Mouse (Mus musculus): ENCODE measurements around the gene Slco2a1. TPM values are rescaled to one million over a fixed set of nuclear protein-coding genes. Genes with fewer than 3 reads are reported as not detected.

The Slco2a1 gene
- polyA plus RNA-seq, 1 experiment = 3.6 TPM

- H3K4me1 ChIP-seq (ENCODE audit: control insufficient read depth, insufficient read depth, low read length) = no peaks in the 10 kb centered on the region
- H3K27ac ChIP-seq (ENCODE audit: insufficient read depth, low read length) = no peak overlapping the region
- DNase-seq = peak; percentile 3 to 17
- TF ChIP-seq POLR2A (IDR thresholded peaks at IDR 0.05; ENCODE audit: borderline replicate concordance, insufficient read depth, low read length) = no peak
- no peak for TF ChIP-seq CTCF (IDR thresholded peaks at IDR 0.05; ENCODE audit: borderline replicate concordance, insufficient read depth, low read depth, low read length)
- H3K4me3 ChIP-seq (replicated peaks; ENCODE audit: insufficient read depth, low read depth, low read length) = peak overlapping the region; percentile 27
- WGBS = 1% methylated on average over 50 of the region's 50 CpGs
- H3K27me3 ChIP-seq (ENCODE audit: control insufficient read depth, insufficient read depth, low read length) = no peaks in the 10 kb centered on the region
These were observed 19.8 kb downstream of the Slco2a1 start for GRCm38 (mm10) chr9:103008079-103008855.

- Histone ChIP-seq H3K4me3 (replicated peaks; ENCODE audit: insufficient read depth, low read depth, low read length) (no peak overlapping the region), H3K27me3 (ENCODE audit: control insufficient read depth, insufficient read depth, low read length) (no peaks in the 10 kb centered on the region), H3K27ac (ENCODE audit: insufficient read depth, low read length) (no peak overlapping the region), H3K4me1 (ENCODE audit: control insufficient read depth, insufficient read depth, low read length) (no peaks in the 10 kb centered on the region)
- DNase-seq = no peak
- WGBS = 89% methylated on average over 3 of the region's 3 CpGs
- no peak for TF ChIP-seq CTCF (IDR thresholded peaks at IDR 0.05; ENCODE audit: borderline replicate concordance, insufficient read depth, low read depth, low read length)
These were observed 21.6 kb downstream of the Slco2a1 start for GRCm38 (mm10) chr9:103010161-103010560.

- Histone ChIP-seq H3K27me3 (ENCODE audit: control insufficient read depth, insufficient read depth, low read length) (no peaks in the 10 kb centered on the region), H3K4me3 (replicated peaks; ENCODE audit: insufficient read depth, low read depth, low read length) (no peak overlapping the region), H3K4me1 (ENCODE audit: control insufficient read depth, insufficient read depth, low read length) (no peaks in the 10 kb centered on the region), H3K27ac (ENCODE audit: insufficient read depth, low read length) (no peak overlapping the region)
- 18% methylated on average over 5 of the region's 5 CpGs for WGBS
- TF ChIP-seq POLR2A (IDR thresholded peaks at IDR 0.05; ENCODE audit: borderline replicate concordance, insufficient read depth, low read length) (no peak), CTCF (IDR thresholded peaks at IDR 0.05; ENCODE audit: borderline replicate concordance, insufficient read depth, low read depth, low read length) (peak; percentile 47; the same call in 1 of the 2 replicates)
- DNase-seq = peak; percentile 15 to 28
These were observed 24.9 kb downstream of the Slco2a1 start for GRCm38 (mm10) chr9:103013366-103013765.

GRCm38 (mm10) chr9:103014686-103015085 lies 26.2 kb downstream of the Slco2a1 start:
- no peak overlapping the region for H3K27ac ChIP-seq (ENCODE audit: insufficient read depth, low read length)
- 84% methylated on average over 12 of the region's 12 CpGs for WGBS
- no peak for DNase-seq
- H3K4me3 ChIP-seq (replicated peaks; ENCODE audit: insufficient read depth, low read depth, low read length) = no peak overlapping the region
- H3K27me3 ChIP-seq (ENCODE audit: control insufficient read depth, insufficient read depth, low read length) = no peaks in the 10 kb centered on the region
- TF ChIP-seq POLR2A (IDR thresholded peaks at IDR 0.05; ENCODE audit: borderline replicate concordance, insufficient read depth, low read length) (no peak), CTCF (IDR thresholded peaks at IDR 0.05; ENCODE audit: borderline replicate concordance, insufficient read depth, low read depth, low read length) (no peak)
- no peaks in the 10 kb centered on the region for H3K4me1 ChIP-seq (ENCODE audit: control insufficient read depth, insufficient read depth, low read length)

GRCm38 (mm10) chr9:103024116-103024515 lies 35.6 kb downstream of the Slco2a1 start:
- WGBS = 77% methylated on average over 4 of the region's 4 CpGs
- Histone ChIP-seq H3K4me3 (replicated peaks; ENCODE audit: insufficient read depth, low read depth, low read length) (no peak overlapping the region), H3K4me1 (ENCODE audit: control insufficient read depth, insufficient read depth, low read length) (no peaks in the 10 kb centered on the region), H3K27ac (ENCODE audit: insufficient read depth, low read length) (no peak overlapping the region), H3K27me3 (ENCODE audit: control insufficient read depth, insufficient read depth, low read length) (no peaks in the 10 kb centered on the region)
- no peak for DNase-seq
- no peak for TF ChIP-seq POLR2A (IDR thresholded peaks at IDR 0.05; ENCODE audit: borderline replicate concordance, insufficient read depth, low read length)
- no peak for TF ChIP-seq CTCF (IDR thresholded peaks at IDR 0.05; ENCODE audit: borderline replicate concordance, insufficient read depth, low read depth, low read length)

GRCm38 (mm10) chr9:103027150-103027889 lies 38.8 kb downstream of the Slco2a1 start:
- no peak for TF ChIP-seq CTCF (IDR thresholded peaks at IDR 0.05; ENCODE audit: borderline replicate concordance, insufficient read depth, low read depth, low read length)
- no peak for TF ChIP-seq POLR2A (IDR thresholded peaks at IDR 0.05; ENCODE audit: borderline replicate concordance, insufficient read depth, low read length)
- no peak overlapping the region for H3K4me3 ChIP-seq (replicated peaks; ENCODE audit: insufficient read depth, low read depth, low read length)
- no peaks in the 10 kb centered on the region for H3K27me3 ChIP-seq (ENCODE audit: control insufficient read depth, insufficient read depth, low read length)
- 59% methylated on average over 11 of the region's 11 CpGs for WGBS
- no peak overlapping the region for H3K27ac ChIP-seq (ENCODE audit: insufficient read depth, low read length)
- no peak for DNase-seq
- H3K4me1 ChIP-seq (ENCODE audit: control insufficient read depth, insufficient read depth, low read length) = peaks cover 4% of the 10 kb centered on the region; the same call in 1 of the 2 replicates

- no peak overlapping the region for H3K27ac ChIP-seq (ENCODE audit: insufficient read depth, low read length)
- H3K27me3 ChIP-seq (ENCODE audit: control insufficient read depth, insufficient read depth, low read length) = no peaks in the 10 kb centered on the region
- no peak for DNase-seq
- no peak for TF ChIP-seq CTCF (IDR thresholded peaks at IDR 0.05; ENCODE audit: borderline replicate concordance, insufficient read depth, low read depth, low read length)
- TF ChIP-seq POLR2A (IDR thresholded peaks at IDR 0.05; ENCODE audit: borderline replicate concordance, insufficient read depth, low read length) = no peak
- 65% methylated on average over 8 of the region's 8 CpGs for WGBS
- H3K4me3 ChIP-seq (replicated peaks; ENCODE audit: insufficient read depth, low read depth, low read length) = no peak overlapping the region
- H3K4me1 ChIP-seq (ENCODE audit: control insufficient read depth, insufficient read depth, low read length) = peaks cover 10% of the 10 kb centered on the region; the same call in 1 of the 2 replicates
These were observed 40.5 kb downstream of the Slco2a1 start for GRCm38 (mm10) chr9:103029012-103029411.

All from cerebellum, adult 2 months (tissue).